Mouse (Mus musculus): Measurements from ENCODE around the gene Dcun1d4.

Gene Dcun1d4

DNA sequence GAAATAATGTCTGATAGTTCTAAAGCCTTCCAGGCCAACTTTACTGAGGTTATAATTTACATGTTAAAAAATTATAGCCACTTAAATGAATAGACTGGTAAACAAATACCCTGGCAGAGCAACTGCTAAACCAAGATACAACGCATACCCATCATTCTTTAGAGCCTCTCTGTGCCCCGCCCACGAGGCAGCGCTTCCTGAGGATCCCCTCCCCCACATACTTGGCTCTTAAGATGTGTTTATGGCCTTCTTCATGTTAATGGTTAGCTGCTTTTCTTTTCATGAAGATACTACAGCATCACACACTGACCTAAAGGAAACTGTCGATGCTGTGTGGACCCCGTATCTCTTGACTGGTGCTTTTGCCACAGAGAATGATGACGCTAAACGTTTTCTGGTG is 17.8 kb downstream of the Dcun1d4 start:
- no peak for DNase-seq (ENCODE audit: low read depth in 2 of 2, low spot score in 2 of 2)

DNA sequence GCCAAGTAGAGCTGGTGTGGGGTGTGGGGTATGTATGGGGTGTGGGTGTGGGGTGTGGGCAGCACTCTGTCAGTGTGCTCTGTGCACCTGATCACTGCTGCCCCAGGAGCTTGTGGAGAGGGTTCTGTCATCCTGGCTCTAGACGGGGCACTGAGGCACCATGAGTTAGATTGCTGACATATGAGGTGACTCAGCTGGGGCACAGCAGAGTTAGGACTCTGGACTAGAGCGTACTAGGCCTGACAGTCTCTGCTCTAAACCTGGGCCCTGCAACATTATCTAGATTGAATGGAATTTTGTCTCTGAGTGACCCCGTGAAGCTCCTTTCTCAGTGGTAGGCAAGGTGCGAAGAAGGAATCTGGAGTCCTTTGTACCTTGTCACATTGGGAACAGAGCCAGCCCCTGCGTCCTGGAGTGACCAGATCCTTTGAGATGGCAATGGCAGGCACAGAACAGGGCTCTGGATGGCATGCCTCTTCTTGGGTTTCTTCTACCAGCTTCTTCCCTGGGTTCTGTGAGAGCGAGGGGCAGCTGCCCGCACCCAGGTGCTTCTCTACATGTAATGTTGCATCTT is 20.2 kb downstream of the Dcun1d4 start:
- DNase-seq (ENCODE audit: low read depth in 2 of 2, low spot score in 2 of 2): no peak

DNA sequence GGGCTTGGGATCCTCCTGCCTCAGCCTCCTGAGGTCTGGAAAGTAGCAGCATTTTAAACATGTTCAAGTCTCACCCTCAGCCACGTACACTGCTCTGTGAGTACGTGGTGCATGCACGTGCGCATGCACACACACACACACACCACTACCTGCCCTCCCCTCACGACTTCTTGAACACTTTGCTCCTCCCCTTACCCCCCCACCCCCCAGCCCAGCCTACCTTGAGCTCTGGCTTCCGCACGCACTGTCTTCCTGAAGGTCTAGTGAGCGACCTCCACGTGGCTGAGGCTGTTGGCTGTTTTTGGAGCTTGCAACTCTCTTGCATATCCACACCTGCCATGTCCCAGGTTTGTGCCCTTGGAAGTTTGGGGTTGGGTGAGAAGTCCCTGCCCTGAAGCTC is 21.6 kb downstream of the Dcun1d4 start:
- no peak for DNase-seq (ENCODE audit: low read depth in 2 of 2, low spot score in 2 of 2)

DNA sequence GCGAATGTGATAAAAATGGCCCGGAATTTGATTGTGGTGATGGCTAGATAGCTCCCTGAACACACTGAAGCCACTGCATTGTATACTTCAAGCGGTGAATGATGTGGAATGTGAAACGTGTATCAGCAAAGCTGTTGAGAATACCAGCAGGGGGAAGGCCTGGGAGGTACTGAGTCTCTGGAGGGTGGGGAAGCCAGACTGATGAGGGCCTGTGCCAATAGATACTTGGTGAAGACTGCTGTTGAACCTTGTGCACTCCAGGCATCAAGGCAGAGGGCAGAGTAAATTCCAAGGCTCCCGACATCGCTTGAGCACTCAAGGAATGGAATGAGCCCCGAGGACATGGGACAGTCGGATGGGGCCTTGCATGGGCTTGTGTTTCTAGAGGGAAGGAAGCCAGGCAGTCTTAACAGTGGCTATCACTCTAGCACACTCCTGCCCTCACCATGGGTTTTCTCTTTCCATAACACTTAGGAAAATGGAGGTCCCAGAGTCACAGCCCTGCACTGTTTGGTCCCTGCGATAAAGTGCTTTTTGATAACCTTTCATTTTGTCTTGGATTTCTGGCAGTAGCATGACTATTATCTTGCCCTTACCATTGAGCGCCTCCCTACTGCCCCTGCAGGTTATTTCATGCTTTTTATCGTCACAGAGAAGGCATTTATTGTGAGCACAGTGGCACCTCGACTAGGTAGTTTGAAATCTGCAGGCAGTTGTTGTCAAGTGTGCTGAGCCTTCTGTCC is 22.4 kb downstream of the Dcun1d4 start:
- DNase-seq (ENCODE audit: low read depth in 2 of 2, low spot score in 2 of 2): no peak

DNA sequence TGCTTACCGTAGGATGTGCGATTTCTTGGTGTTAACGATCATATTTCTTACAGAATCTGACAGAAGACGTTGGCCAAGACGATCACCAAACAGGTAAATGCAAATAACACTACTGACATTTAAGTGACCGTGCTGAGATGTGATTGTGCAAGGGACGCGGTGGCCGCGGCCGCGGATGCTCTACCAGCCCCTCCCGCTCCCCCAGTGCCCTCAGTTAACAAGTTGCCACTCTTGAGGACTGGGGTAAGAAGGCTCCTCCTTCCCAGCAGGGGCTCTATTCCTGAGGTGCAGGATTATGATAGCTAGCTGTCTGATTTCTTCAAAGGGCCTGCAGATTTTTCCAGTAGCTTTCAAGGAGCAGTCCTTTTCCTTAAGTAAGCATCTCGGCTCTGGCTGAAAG is 30.3 kb downstream of the Dcun1d4 start:
- DNase-seq (ENCODE audit: low read depth in 2 of 2, low spot score in 2 of 2): no peak

DNA sequence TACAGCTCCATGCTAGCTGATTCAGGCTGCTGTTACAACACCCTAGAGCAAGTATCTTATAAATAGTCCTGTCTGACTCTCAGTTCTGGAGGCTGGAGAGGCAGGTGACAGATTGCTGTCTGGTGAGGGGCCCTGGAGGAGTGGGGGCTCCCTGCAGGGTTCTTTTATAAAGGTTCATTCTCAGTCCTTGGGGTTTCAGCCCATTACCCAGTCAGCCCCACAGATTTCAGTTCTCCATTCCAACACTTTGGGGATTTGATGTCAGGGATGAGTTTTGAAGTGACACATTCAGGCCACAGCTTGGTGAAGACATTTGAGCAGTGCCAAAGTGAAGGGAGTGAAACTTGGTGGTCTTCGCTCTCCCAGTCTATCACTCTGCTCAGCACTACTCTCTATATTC is 31.4 kb downstream of the Dcun1d4 start:
- no peak for DNase-seq (ENCODE audit: low read depth in 2 of 2, low spot score in 2 of 2)

DNA sequence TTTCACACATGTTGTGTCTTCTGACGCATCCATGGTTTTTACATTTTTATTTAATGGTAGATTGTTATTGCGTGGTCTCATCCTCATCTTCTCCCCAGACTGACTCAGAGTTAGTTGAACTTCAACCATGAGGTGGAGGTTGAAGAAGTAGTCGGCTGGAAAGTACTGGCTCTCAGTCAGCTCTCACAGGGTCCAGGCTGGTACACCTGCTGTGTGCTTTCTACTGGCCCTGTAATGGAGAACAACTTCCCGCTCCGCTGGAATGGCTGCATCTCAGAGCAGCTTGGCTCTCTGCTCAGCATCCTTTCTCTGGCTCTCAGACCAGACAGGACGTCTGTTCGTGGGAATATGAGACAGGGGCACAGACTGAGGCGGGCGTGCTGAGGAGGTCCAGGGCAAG is 31.9 kb downstream of the Dcun1d4 start:
- no peak for DNase-seq (ENCODE audit: low read depth in 2 of 2, low spot score in 2 of 2)

DNA sequence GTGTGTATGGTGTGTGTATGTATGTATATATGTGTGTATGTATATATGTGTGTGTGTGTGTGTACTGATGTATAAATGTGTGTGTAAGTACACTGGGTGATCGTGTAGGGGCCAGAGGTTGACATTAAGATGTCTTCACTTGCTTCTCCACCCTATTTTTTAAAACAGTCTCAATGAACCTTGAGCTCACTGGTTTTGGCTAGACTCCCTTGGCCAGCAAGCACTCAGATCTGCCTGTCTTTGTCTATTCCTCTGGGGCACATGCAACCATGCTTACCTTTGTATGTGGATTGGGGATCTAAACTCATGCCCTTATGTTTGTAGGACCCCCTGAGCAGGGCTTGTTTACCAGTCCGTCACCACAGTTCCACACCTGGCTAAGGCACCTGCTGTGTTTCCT is 33.4 kb downstream of the Dcun1d4 start:
- no peak for DNase-seq (ENCODE audit: low read depth in 2 of 2, low spot score in 2 of 2)

DNA sequence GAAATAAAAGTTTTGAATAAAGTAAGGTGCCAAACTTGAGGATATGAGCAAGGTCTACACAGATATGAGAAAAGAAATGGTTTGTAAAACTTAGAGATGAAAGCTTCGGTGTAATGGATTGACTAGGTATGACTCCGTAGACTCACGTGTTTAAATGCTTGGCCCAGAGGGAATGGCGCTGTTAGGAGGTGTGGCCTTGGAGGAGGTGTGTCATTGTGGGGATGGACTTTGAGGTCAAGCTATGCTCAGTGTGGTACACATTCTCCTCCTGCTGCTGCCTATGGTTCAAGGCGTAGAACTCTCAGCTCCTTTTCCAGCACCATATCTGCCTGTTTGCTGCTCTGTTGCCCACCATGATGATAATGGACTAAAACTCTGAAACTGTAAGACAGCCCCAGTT is 36.5 kb downstream of the Dcun1d4 start:
- no peak for DNase-seq (ENCODE audit: low read depth in 2 of 2, low spot score in 2 of 2)

DNA sequence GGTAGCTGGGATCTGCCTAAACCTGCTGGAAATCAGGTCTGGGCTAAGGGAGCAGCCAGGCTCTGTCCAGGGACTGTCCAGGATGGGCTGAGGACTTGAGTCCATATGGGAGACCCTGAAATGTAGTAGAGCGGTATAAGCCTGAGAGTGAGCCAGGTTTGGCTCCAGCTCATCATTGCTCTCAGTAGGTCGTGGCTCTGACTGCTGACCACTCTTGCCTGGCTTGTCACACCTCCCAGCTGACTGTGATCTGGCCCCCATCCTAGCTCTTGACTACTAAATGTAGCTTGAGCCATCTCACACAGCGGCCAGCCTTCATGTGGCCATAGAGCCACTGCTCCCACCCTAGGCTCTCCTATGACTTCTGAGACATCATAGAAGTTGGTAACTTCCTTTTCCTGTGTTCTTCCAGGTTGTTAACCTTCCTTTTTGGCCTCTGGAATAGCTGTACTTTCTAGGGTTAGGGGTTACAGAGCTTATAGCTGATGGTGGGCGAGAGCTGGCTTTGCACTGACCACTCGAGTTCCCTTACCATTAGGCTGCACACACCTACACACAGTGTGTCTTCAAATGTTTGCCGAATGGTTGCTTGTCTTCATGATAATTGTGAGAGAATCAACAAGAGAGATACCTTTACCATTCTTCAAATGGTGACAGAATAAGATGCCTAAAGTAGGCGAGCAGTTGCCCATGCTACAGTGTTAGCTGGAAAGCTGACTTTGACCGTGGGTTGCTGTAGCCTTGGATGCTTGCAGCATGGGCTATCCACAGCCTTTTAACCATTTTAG is 37.8 kb downstream of the Dcun1d4 start:
- DNase-seq (ENCODE audit: low read depth in 2 of 2, low spot score in 2 of 2): no peak

DNA sequence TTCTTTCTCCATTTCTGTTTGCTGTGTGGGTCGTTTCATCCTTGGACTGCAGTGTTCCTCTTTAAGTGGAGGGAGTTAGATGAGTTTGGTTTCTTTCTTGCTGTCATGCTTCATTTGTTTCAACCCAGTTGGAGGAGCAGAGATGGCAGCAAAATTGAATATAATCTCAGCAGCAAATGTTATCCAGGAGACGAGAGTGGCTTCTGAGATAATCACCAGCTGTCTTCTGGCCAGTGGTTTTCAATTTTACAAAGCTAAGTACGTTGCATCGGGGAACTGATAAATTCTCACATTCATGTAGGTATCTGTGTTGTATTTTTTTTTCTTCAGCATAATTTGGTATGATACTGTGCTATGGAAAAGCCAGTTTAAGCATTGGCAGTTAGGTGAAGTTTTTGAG is 40.0 kb downstream of the Dcun1d4 start:
- DNase-seq (ENCODE audit: low read depth in 2 of 2, low spot score in 2 of 2): no peak

DNA sequence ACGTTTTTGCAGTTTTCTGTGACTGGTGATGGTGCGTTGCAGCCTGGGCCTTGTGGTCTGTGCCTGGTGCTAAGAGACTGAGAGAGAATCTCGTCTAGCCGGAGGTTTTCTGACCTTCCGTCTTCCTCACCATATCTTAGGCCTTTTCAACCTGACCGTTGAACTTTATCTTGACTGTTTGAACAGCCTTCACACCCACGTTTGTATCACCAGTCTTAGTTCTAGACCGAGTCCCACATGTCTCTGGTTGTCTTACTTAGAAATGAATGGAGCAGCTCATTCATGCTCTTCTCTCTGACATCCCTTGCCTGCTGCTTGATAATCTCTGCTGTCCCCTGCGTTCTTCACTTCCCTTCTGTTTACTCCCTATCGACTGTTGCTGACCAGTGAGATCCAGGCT is 42.4 kb downstream of the Dcun1d4 start:
- DNase-seq (ENCODE audit: low read depth in 2 of 2, low spot score in 2 of 2): no peak

DNA sequence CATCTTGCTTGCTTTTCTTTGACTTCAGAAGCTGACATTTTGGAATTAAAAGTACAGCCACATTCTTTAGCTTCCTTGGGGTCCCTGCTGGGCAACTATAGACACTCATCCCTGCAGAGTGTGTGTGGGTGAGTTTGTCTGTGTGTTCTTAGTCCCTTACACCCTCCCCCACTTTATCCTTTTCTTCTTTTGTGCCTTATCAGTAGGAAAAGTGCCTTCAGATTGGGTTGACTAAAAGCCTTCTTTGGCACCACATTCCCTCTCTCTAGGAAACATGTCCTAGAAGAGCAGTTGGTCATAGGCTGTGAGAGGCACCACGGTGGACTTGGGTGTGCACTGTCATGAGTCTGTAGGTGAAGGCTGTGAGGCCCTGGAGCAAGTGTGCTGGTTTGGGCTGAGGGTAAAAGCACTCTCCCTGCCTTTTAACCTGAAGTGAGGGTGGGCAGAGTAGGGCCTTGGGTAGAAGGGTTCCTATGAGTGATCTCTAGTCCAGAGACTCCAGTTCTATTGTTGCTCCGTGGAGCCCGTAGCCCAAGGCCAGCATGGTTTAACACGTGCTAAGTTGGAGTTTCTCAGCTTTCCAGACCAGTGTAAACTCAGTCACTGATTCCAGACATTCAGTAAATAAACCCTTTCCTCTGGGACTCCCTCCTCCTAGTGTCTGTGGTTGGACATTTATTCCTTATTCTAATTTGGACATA is 43.6 kb downstream of the Dcun1d4 start:
- DNase-seq (ENCODE audit: low read depth in 2 of 2, low spot score in 2 of 2): no peak

DNA sequence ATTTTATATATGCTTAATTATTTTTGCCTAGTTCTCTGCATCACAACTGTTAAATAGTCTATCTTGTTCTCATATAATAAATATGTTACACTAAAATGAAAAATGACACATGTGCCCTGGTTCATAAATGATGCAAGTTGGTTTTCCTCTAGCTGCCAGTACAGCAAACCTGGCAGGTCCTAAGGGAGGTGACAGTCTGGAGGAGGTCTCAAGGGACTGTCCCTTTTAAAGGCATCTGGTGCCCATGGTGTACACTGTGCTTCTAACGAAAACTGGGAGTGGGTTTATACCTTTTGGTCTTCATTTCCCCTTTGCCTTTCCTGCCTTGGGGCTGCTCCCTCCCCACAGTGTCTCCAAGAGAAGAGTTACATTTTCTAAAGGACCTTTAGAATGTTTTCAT is 51.4 kb downstream of the Dcun1d4 start:
- no peak for DNase-seq (ENCODE audit: low read depth in 2 of 2, low spot score in 2 of 2)

DNA sequence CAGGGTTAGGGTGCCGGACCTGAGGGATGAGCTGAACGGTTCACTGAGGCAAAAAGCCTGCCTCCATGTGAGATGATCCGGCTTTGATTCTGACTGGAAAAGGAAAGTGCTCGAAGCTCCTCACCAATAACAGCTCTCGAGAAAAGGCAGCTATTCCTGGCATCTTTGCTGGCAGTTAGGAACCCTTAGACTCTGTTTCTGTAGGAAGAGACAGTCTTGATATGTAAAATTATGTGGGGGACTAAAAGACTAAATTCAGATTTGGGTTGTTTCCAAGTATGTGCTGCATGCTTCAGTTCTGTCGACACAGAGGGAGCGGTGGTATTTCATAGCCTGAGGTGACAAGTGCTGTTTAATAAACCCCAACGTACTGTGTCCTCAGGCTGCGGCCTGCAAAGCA is 52.1 kb downstream of the Dcun1d4 start:
- DNase-seq (ENCODE audit: low read depth in 2 of 2, low spot score in 2 of 2): no peak

DNA sequence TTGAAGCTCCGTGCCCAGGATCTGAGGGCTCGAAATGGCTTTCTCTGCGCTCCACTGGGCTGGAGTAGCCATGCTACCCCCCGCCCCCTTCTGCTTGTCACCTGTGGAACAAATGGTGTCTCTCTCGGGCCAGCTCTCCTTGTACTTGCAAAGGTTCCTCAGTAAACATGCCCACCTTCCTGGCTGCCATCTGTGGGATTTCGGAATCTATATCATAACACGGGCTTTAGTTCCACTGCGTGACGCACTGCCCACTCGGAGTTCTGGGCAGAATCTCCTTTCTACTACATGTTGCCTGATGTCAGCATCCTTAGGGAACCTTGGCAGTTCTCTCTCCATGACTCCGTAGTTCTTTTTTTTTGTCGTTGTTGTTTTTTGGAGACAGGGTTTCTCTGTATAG is 56.9 kb downstream of the Dcun1d4 start:
- no peak for DNase-seq (ENCODE audit: low read depth in 2 of 2, low spot score in 2 of 2)

DNA sequence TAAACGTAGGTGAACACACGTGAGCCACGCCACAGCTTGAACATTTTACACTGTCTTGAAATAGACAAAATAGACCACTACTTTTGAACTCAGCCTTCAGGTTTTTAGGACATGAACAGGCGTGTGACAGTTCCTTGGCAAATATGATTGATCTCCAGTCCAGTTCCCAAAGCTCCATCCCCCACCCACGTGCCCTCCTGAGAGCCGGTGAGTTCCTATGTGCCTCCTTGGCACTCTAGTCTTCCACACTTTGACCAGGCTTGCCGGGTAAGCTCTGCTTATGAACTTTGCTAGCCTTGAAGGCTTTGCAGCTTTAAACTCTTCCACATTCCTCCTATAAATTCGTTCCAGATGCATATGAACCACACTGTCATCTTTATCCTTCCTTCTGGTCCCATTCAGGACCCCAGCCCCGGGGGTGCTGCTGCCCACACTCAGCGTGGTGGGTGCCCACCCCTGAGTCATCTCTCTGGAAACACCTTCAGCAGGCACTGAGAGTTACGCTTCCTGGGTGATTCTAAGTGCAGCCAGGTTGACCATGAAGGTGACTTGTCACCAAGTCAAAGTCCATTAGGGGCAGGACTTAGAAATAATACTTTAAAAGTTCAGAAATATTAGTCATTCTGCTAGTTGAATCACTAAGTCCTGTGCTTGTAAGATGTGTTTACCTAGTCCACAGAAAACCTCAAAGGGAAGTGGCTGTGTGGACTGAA is 57.9 kb downstream of the Dcun1d4 start:
- DNase-seq (ENCODE audit: low read depth in 2 of 2, low spot score in 2 of 2): no peak

DNA sequence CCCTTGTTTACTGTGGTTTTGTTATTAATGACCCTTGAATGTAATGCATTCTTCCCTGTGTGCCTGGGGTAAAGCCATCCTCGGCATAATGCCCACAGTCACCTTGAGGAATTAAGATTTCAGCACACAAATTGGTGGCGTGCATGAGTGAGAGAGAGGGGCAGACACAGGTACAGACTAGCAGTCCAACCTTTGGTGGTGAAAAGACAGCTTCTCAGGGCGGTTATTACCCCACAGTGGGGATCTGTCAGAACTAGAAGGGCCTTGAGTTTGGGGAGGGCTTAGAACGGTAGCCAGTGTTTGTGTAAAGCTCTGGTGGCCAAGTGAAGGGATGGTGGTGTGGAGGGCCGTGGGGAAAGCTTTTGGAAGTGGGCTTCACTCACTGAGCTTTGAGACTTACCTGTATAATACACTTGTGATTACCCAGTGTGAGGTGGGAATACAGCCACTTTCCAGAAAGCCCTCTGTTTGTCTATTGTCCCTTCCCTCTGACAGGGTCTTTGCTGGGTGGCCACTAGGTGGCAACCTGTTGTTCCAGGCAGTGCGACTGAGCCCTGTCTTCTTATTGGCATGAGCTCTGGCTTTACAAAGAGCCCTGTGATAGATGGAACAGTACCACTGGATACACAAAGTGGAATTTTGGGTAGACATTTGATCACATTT is 59.2 kb downstream of the Dcun1d4 start:
- DNase-seq (ENCODE audit: low read depth in 2 of 2, low spot score in 2 of 2): no peak

DNA sequence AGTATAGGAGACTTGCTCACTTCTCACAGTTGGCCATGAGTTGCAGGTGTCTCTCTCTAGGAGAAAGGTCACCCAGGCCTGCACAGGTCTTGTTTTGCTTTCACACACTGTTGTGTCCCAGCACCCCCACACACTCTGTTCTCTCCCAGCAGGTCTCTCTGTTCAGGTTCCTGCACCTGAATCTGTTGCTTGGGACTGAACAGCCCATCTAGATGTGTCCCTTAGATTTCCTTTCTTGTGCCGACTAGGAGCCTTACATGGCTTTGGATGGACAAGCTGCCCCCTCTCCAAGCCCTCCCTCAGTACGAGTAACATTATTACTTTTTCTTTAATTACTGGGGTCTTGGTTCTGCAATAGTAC is 59.7 kb downstream of the Dcun1d4 start:
- no peak for DNase-seq (ENCODE audit: low read depth in 2 of 2, low spot score in 2 of 2)

DNA sequence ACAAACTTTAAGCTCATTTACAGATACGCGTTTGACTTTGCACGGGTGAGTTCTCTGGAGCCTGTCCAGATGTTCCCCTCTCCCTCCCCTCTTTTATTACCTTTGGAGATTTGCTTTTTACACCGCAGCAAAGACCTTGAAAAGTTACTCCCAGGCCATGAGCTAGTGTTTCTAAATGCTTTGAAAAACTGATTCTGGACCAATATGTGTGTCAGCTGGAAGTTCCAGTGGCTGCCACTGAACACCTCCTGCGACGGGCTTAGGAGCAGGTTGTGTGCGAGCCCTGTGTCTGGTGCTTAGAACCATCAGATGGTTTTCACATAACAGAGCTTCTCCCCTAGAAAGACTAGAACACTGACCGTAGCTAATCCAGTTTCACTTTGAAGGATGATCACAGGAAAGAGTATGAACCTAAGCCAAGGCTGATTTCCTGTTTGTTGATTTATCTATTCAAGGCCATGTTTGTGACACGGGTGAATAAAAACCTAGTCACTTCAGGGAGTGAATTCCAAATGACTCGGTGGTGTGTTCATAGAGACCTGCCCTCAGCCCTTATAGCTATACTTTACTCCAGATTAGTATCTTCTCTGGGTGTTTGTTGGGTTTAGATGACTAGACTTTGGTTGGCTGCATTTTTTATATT is 63.4 kb downstream of the Dcun1d4 start:
- no peak for DNase-seq (ENCODE audit: low read depth in 2 of 2, low spot score in 2 of 2)

Data from CD8-positive naive resting alpha-beta T cell, adult 2 months (primary cell).